Mouse (Mus musculus) liver, embryonic 15.5 days (tissue): ENCODE results near the gene Nmnat2. TPM values are rescaled to one million over a fixed set of nuclear protein-coding genes. Genes with fewer than 3 reads are reported as not detected.
"Not testable (repeated sequence)": the region's sequence is repeated elsewhere in the genome, so short reads cannot be mapped to it uniquely, and the experiment has no call there.

Source experiments
- ATAC-seq: fragments of 200-750 bp; cut with Nextera tagmentation; 2 replicates; pipeline ENCODE4 v1.8.0; 2017; ENCODE audit warnings: moderate number of reproducible peaks, mild to moderate bottlenecking, moderate library complexity; ENCODE audit not compliant: insufficient read depth
- H3K27ac ChIP-seq: fragments of 300-500 bp; sonication (generic); replicated peaks from 2 replicates; pipeline ENCODE4 v1.5.1; 2015; ENCODE audit warnings: mild to moderate bottlenecking, inconsistent platforms
- H3K27me3 ChIP-seq: fragments of 300-500 bp; sonication (generic); 2 replicates; pipeline ENCODE4 v1.6.1; 2015; ENCODE audit warnings: mild to moderate bottlenecking, inconsistent platforms
- H3K36me3 ChIP-seq: fragments of 300-500 bp; sonication (generic); replicated peaks from 2 replicates; pipeline ENCODE4 v1.6.1; 2015; ENCODE audit warnings: moderate library complexity, mild to moderate bottlenecking, inconsistent platforms
- H3K4me1 ChIP-seq: fragments of 300-500 bp; sonication (generic); replicated peaks from 2 replicates; pipeline ENCODE4 v1.6.1; 2015; ENCODE audit warnings: inconsistent platforms
- H3K4me2 ChIP-seq: fragments of 300-500 bp; sonication (generic); 2 replicates; pipeline ENCODE4 v1.6.1; 2015; ENCODE audit warnings: moderate library complexity, mild to moderate bottlenecking, inconsistent platforms
- H3K4me3 ChIP-seq: fragments of 300-500 bp; sonication (generic); replicated peaks from 2 replicates; pipeline ENCODE4 v1.5.1; 2015; ENCODE audit warnings: mild to moderate bottlenecking, inconsistent platforms
- H3K9ac ChIP-seq: fragments of 300-500 bp; sonication (generic); 2 replicates; pipeline ENCODE4 v1.6.1; 2015; ENCODE audit warnings: moderate library complexity, mild to moderate bottlenecking, inconsistent platforms
- H3K9me3 ChIP-seq: fragments of 300-500 bp; sonication (generic); replicated peaks from 2 replicates; pipeline ENCODE4 v1.6.1; 2016; ENCODE audit warnings: inconsistent platforms
- WGBS: fragments of 180-500 bp; shearing (Covaris S2); methylation state at CpG from one replicate; pipeline ENCODE4 v1.1.7; 2015; ENCODE audit warnings: mixed read lengths; ENCODE audit not compliant: insufficient replicate concordance; 5-methylcytosine and 5-hydroxymethylcytosine counted together
- polyA plus RNA-seq: library from polyadenylated mRNA; unstranded; fragments of >200 nt; fragmentation: Nextera tagmentation; extraction: Ambion mirVana; gene quantifications from 2 replicates; pipeline ENCODE4 v1.2.1, GENCODE M21; 2015

The Nmnat2 gene
- polyA plus RNA-seq, 1 experiment from 2014 or later = 0.05 TPM

GRCm38 (mm10) chr1:153064784-153065390 lies 110.1 kb downstream of the Nmnat2 start:
- H3K4me3 ChIP-seq = no peak overlapping the region
- 0 out of 2 replicates have a peak, but pooled peaks cover 4% of the 10 kb centered on the region for H3K27me3 ChIP-seq
- 64% methylated on average over 9 of the region's 9 CpGs for WGBS
- H3K4me1 ChIP-seq = no peaks in the 10 kb centered on the region
- H3K9me3 ChIP-seq = no peaks in the 10 kb centered on the region
- H3K9ac ChIP-seq = no peak overlapping the region
- H3K36me3 ChIP-seq = no peaks in the 10 kb centered on the region
- no peak overlapping the region for H3K27ac ChIP-seq
- no peak for ATAC-seq
- no peak overlapping the region for H3K4me2 ChIP-seq

DNA sequence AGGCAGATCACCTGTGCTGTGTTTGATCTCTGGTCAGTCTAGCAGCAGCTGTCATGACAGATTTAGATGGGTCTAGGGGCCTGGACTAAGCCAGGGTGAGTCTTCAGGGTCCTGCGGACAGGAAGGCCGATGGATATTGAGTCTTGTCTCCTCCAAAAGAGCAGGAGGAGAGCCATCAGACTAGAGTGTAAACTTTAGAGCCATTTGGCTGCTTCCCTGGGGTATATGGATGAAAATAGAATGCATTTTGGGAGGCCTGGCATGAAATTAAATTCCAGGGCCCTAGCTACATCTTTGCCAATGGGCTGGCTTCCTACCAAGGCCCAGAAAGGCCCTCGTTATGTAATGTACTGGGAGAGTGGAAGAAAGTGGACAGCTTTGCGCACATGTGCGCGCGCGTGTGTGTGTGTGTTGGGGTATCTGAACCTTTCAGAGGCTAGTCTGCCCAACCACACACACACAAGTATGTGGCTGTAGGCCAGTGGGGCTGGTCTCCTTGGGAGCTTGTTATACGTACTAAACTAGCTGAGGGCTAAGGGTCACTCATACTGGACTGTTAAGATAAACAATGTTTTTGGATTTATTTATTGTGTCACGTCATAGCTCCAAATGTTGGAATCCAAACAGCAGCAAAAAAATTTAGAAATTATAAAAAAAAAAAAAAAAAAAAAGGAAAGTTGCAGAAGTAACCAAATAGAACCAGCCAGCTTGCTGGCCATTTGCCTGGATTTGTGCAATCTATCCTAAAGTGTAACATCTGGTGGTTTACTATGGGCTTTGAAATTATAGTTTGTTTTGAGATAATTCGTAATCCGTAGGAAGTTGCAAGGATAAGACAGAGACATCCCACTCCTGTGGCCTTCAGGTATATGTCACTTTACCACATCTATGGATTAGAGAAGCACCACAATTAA lies 110.9 kb downstream of the Nmnat2 start:
- Histone ChIP-seq H3K4me3 (no peak overlapping the region), H3K27ac (no peak overlapping the region), H3K36me3 (no peaks in the 10 kb centered on the region), H3K9ac (no peak overlapping the region), H3K9me3 (no peaks in the 10 kb centered on the region), H3K4me1 (no peaks in the 10 kb centered on the region), H3K27me3 (peaks cover 9% of the 10 kb centered on the region), H3K4me2 (no peak overlapping the region)
- WGBS = 77% methylated on average over 12 of the region's 12 CpGs
- ATAC-seq = no peak

DNA sequence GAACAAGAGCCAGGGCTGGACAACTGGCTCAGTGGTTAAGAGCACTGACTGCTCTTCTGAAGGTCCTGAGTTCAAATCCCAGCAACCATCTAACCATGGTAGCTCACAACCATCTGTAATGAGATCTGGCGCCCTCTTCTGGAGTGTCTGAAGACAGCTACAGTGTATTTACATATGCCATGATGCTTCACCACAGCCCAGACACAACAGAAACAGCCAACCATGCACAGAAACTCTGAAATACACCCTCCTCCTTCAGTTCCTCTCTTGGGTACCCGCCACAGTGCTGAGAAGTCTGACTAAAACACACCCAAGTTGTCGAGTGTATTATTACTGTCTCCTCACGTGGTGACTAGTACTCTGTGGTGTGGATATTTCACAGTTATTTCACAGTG lies 111.6 kb downstream of the Nmnat2 start:
- 49% methylated on average over 4 of the region's 4 CpGs for WGBS
- no peaks in the 10 kb centered on the region for H3K9me3 ChIP-seq
- no peaks in the 10 kb centered on the region for H3K4me1 ChIP-seq
- H3K27ac ChIP-seq = no peak overlapping the region
- H3K27me3 ChIP-seq = peaks cover 16% of the 10 kb centered on the region
- ATAC-seq = no peak
- H3K4me3 ChIP-seq = no peak overlapping the region
- H3K9ac ChIP-seq = no peak overlapping the region
- no peak overlapping the region for H3K4me2 ChIP-seq
- no peaks in the 10 kb centered on the region for H3K36me3 ChIP-seq

DNA sequence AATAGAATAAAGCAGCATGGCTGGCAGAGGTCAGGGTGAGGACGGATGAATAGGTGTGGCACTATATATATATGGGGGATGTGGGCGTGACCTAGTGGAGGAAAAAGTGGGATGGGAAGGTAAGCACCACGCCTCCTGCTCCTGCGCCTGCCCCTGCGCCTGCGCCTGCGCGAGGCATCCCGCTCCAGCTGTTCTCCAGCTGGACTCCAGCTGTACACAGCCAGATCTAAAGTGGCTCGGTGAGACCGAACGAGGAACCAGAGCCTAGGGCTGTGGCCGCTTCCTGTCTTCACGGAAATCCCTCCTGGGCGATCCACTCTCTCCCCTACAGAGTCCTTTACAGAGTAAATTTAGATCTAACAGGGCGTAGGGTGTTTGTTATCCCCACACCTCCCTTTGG lies 116.8 kb downstream of the Nmnat2 start:
- H3K36me3 ChIP-seq = no peaks in the 10 kb centered on the region
- H3K27me3 ChIP-seq = peaks cover 59% of the 10 kb centered on the region
- H3K4me2 ChIP-seq = no peak overlapping the region
- WGBS = 30% methylated on average over 16 of the region's 16 CpGs
- no peaks in the 10 kb centered on the region for H3K4me1 ChIP-seq
- no peak for ATAC-seq
- no peak overlapping the region for H3K9ac ChIP-seq
- no peak overlapping the region for H3K4me3 ChIP-seq
- no peak overlapping the region for H3K27ac ChIP-seq
- no peaks in the 10 kb centered on the region for H3K9me3 ChIP-seq

- Histone ChIP-seq H3K4me2 (no peak overlapping the region), H3K4me3 (no peak overlapping the region), H3K9me3 (no peaks in the 10 kb centered on the region), H3K4me1 (no peaks in the 10 kb centered on the region), H3K27ac (no peak overlapping the region), H3K36me3 (no peaks in the 10 kb centered on the region), H3K27me3 (peaks cover 64% of the 10 kb centered on the region), H3K9ac (no peak overlapping the region)
- 32% methylated on average over 12 of the region's 12 CpGs for WGBS
- no peak for ATAC-seq
Observed at GRCm38 (mm10) chr1:153071995-153072394, 117.2 kb downstream of the Nmnat2 start.

DNA sequence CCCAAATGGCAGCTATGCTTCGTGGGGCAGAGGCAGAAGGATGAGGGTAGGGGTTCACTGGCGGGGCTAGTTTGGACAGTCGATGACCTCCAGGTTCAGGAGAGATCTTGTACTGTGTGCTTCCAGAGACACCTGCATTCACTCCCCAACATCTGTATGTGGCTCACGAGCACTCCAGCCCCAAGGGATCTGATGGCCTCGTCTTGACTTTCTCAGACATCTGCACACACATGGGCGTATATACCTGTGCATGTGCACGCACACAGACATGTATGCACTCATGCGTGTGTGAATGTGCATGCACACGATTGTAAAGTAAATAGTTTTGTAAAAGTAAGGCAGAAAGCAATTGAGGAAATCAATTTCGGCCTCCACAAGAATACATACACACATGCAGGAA lies 117.9 kb downstream of the Nmnat2 start:
- H3K4me1 ChIP-seq = no peaks in the 10 kb centered on the region
- H3K27me3 ChIP-seq = peaks cover 65% of the 10 kb centered on the region
- H3K36me3 ChIP-seq = no peaks in the 10 kb centered on the region
- ATAC-seq = no peak
- no peak overlapping the region for H3K4me3 ChIP-seq
- no peak overlapping the region for H3K27ac ChIP-seq
- WGBS = 43% methylated on average over 10 of the region's 10 CpGs
- H3K9ac ChIP-seq = no peak overlapping the region
- H3K4me2 ChIP-seq = no peak overlapping the region
- H3K9me3 ChIP-seq = no peaks in the 10 kb centered on the region

DNA sequence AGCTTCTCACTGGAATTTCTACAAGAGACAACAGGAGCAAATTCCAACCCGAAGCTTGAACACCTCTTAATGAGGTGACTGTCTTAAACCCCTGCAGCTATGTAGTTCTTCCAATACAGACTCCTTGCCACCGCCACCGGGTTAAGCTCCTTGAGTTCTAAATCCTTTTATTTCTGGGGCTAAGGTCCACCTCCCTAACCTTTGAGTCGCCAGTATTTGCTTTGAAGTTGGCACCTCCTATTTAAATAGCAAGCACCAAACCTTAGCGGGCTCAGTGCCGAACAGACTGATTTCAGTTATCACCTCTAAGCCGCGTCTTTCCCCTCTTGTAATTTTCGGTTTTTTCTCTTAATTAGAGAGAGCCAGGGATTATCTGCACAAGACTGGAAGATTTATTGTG lies 118.6 kb downstream of the Nmnat2 start:
- no peaks in the 10 kb centered on the region for H3K4me1 ChIP-seq
- no peak overlapping the region for H3K4me3 ChIP-seq
- no peak overlapping the region for H3K27ac ChIP-seq
- H3K9ac ChIP-seq = no peak overlapping the region
- H3K9me3 ChIP-seq = no peaks in the 10 kb centered on the region
- ATAC-seq = no peak
- H3K27me3 ChIP-seq = peaks cover 65% of the 10 kb centered on the region
- 20% methylated on average over 9 of the region's 9 CpGs for whole genome bisulfite sequencing
- no peaks in the 10 kb centered on the region for H3K36me3 ChIP-seq
- no peak overlapping the region for H3K4me2 ChIP-seq

- Histone ChIP-seq H3K9ac (no peak overlapping the region), H3K4me3 (no peak overlapping the region), H3K27ac (no peak overlapping the region), H3K36me3 (no peaks in the 10 kb centered on the region), H3K9me3 (no peaks in the 10 kb centered on the region), H3K27me3 (peaks cover 57% of the 10 kb centered on the region), H3K4me2 (no peak overlapping the region), H3K4me1 (no peaks in the 10 kb centered on the region)
- WGBS = 64% methylated on average over 3 of the region's 3 CpGs
- ATAC-seq = no peak
Observed at GRCm38 (mm10) chr1:153075087-153075736, 120.4 kb downstream of the Nmnat2 start.

DNA sequence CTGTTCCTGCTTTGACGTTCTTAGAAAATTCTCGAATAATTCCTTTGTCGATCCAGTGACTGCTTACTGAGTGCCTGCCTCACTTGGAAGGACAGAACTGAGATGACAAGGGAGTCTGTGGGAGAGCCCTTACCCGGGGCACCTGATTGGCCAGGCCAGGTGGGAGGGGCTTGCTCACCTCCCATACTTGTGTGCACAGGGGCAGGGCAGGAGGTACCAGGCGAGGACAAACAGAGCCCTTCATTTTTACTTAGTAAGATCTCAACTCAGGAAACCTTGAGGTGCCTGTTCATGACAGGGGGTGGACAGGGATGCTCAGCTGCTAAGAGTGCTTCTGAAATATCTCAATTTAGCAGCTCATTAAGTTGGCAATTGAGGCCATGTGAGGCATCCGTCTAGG lies 121.2 kb downstream of the Nmnat2 start:
- no peak overlapping the region for H3K4me2 ChIP-seq
- H3K27ac ChIP-seq = no peak overlapping the region
- no peak overlapping the region for H3K9ac ChIP-seq
- no peak for ATAC-seq
- WGBS = 39% methylated on average over 6 of the region's 6 CpGs
- no peaks in the 10 kb centered on the region for H3K9me3 ChIP-seq
- H3K27me3 ChIP-seq = peaks cover 53% of the 10 kb centered on the region
- H3K4me1 ChIP-seq = no peaks in the 10 kb centered on the region
- no peaks in the 10 kb centered on the region for H3K36me3 ChIP-seq
- H3K4me3 ChIP-seq = no peak overlapping the region

DNA sequence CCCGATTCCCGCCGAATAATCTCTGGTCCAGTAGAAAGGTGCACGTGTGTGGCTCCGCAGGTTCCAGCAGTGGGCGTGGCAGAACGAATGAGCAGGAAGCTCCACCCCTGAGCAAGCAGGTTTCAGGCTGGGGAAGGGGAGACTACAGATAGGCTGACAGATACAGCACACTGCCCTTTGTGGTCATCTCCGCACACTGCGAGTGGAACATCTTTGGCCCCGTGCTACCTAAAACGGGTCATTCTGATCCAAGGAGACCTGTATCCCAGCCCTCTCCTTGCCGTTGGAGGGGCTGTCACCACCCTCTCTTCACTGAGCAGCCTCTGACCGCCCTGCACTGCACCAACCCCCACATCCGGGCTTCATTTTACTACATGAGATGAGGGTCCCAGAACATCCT lies 128.4 kb downstream of the Nmnat2 start:
- not testable (repeated sequence) for H3K9me3 ChIP-seq, H3K36me3 ChIP-seq, H3K4me2 ChIP-seq, H3K4me3 ChIP-seq, H3K4me1 ChIP-seq, ATAC-seq, H3K9ac ChIP-seq, H3K27me3 ChIP-seq, H3K27ac ChIP-seq
- WGBS = 58% methylated on average over 9 of the region's 14 CpGs

- no peak overlapping the region for H3K9ac ChIP-seq
- H3K4me2 ChIP-seq = no peak overlapping the region
- ATAC-seq = no peak
- H3K27me3 ChIP-seq = no peaks in the 10 kb centered on the region
- H3K27ac ChIP-seq = no peak overlapping the region
- no peak overlapping the region for H3K4me3 ChIP-seq
- no peaks in the 10 kb centered on the region for H3K9me3 ChIP-seq
- WGBS = 61% methylated on average over 6 of the region's 6 CpGs
- H3K4me1 ChIP-seq = no peaks in the 10 kb centered on the region
- no peaks in the 10 kb centered on the region for H3K36me3 ChIP-seq
Observed at GRCm38 (mm10) chr1:153084191-153084590, 129.4 kb downstream of the Nmnat2 start.
